Mouse (Mus musculus) heart, embryonic 16.5 days (tissue): ENCODE results near the gene Ankrd55. TPM values are rescaled to one million over a fixed set of nuclear protein-coding genes. Genes with fewer than 3 reads are reported as not detected.

ENCODE experiments used
- ATAC-seq: fragments of 200-750 bp; cut with Nextera tagmentation; replicated peaks from 2 replicates; pipeline ENCODE4 v1.8.0; 2017; ENCODE audit warnings: moderate number of reproducible peaks; ENCODE audit not compliant: insufficient read depth, low FRiP score; ENCODE audit errors: extremely low read depth
- H3K27ac ChIP-seq: fragments of 300-500 bp; sonication (generic); 2 replicates; pipeline ENCODE4 v1.5.1; 2014; ENCODE audit warnings: mild to moderate bottlenecking, low read length, control low read depth, moderate library complexity
- H3K27me3 ChIP-seq: fragments of 300-500 bp; sonication (generic); 2 replicates; pipeline ENCODE4 v1.6.1; 2014; ENCODE audit warnings: low read length, mixed read lengths; ENCODE audit not compliant: control insufficient read depth, insufficient read depth
- H3K36me3 ChIP-seq: fragments of 300-500 bp; sonication (generic); 2 replicates; pipeline ENCODE4 v1.6.1; 2014; ENCODE audit not compliant: control insufficient read depth, insufficient read depth
- H3K4me1 ChIP-seq: fragments of 300-500 bp; sonication (generic); 2 replicates; pipeline ENCODE4 v1.6.1; 2014; ENCODE audit warnings: low read length, mixed read lengths; ENCODE audit not compliant: control insufficient read depth, insufficient read depth
- H3K4me2 ChIP-seq: fragments of 300-500 bp; sonication (generic); 2 replicates; pipeline ENCODE4 v1.6.1; 2014; ENCODE audit warnings: low read depth, mild to moderate bottlenecking, control low read depth, low read length
- H3K4me3 ChIP-seq: fragments of 300-500 bp; sonication (generic); 2 replicates; pipeline ENCODE4 v1.5.1; 2014; ENCODE audit warnings: mild to moderate bottlenecking, control low read depth, low read length
- H3K9ac ChIP-seq: fragments of 300-500 bp; sonication (generic); 2 replicates; pipeline ENCODE4 v1.6.1; 2014; ENCODE audit warnings: low read length, control low read depth
- H3K9me3 ChIP-seq: fragments of 300-500 bp; sonication (generic); replicated peaks from 2 replicates; pipeline ENCODE4 v1.6.1; 2016; ENCODE audit warnings: low read length; ENCODE audit not compliant: control insufficient read depth
- WGBS: fragments of 180-500 bp; shearing (Covaris S2); extraction: QIAGEN DNeasy Blood & Tissue Kit; methylation state at CpG from one replicate; pipeline ENCODE4 v1.1.7; 2014; 5-methylcytosine and 5-hydroxymethylcytosine counted together
- polyA plus RNA-seq: library from polyadenylated mRNA; unstranded; fragments of >200 nt; fragmentation: Nextera tagmentation; extraction: Ambion mirVana; gene quantifications from 2 replicates; pipeline ENCODE4 v1.2.1, GENCODE M21; 2015

Ankrd55 gene
- polyA plus RNA-seq, 1 experiment from 2014 or later = 0.32 TPM

- no peaks in the 10 kb centered on the region for H3K27me3 ChIP-seq
- 42% methylated on average over 6 of the region's 6 CpGs for WGBS
- peak overlapping the region; percentile 38; the same call in 1 of the 2 replicates for H3K27ac ChIP-seq
- no peaks in the 10 kb centered on the region for H3K36me3 ChIP-seq
- H3K4me1 ChIP-seq = peaks cover 18% of the 10 kb centered on the region
- peaks cover 6% of the 10 kb centered on the region; the same call in 1 of the 2 replicates for H3K9me3 ChIP-seq
- 0 out of 2 replicates have a peak, but pooled peaks have one; percentile 10 for ATAC-seq
- H3K4me2 ChIP-seq = peak overlapping the region; percentile 79
- peak overlapping the region; percentile 37 for H3K4me3 ChIP-seq
- no peak overlapping the region for H3K9ac ChIP-seq
Measured at GRCm38 (mm10) chr13:112287571-112288224, 553 bp upstream of the Ankrd55 start.

GRCm38 (mm10) chr13:112289338-112289737, 1.1 kb downstream of the Ankrd55 start:
- no peaks in the 10 kb centered on the region for H3K27me3 ChIP-seq
- H3K4me2 ChIP-seq = no peak overlapping the region
- no peak overlapping the region for H3K4me3 ChIP-seq
- peaks cover 18% of the 10 kb centered on the region for H3K4me1 ChIP-seq
- H3K36me3 ChIP-seq = no peaks in the 10 kb centered on the region
- peaks cover 4% of the 10 kb centered on the region; the same call in 1 of the 2 replicates for H3K9me3 ChIP-seq
- H3K27ac ChIP-seq = no peak overlapping the region
- 63% methylated on average over 9 of the region's 9 CpGs for WGBS
- no peak for ATAC-seq
- H3K9ac ChIP-seq = no peak overlapping the region

- Histone ChIP-seq H3K27ac (no peak overlapping the region), H3K4me2 (no peak overlapping the region), H3K4me1 (peaks cover 18% of the 10 kb centered on the region), H3K9ac (no peak overlapping the region), H3K36me3 (no peaks in the 10 kb centered on the region), H3K9me3 (no peaks in the 10 kb centered on the region), H3K27me3 (no peaks in the 10 kb centered on the region), H3K4me3 (no peak overlapping the region)
- WGBS = 36% methylated on average over 4 of the region's 4 CpGs
- ATAC-seq = no peak
Measured at GRCm38 (mm10) chr13:112289981-112290380, 1.7 kb downstream of the Ankrd55 start.

- H3K27me3 ChIP-seq = no peaks in the 10 kb centered on the region
- WGBS = 28% methylated on average over 4 of the region's 4 CpGs
- H3K4me3 ChIP-seq = no peak overlapping the region
- no peaks in the 10 kb centered on the region for H3K9me3 ChIP-seq
- ATAC-seq = no peak
- H3K4me1 ChIP-seq = peaks cover 18% of the 10 kb centered on the region
- H3K4me2 ChIP-seq = no peak overlapping the region
- H3K27ac ChIP-seq = no peak overlapping the region
- H3K36me3 ChIP-seq = no peaks in the 10 kb centered on the region
- no peak overlapping the region for H3K9ac ChIP-seq
Measured at GRCm38 (mm10) chr13:112292489-112292888, 4.2 kb downstream of the Ankrd55 start.

- no peak for ATAC-seq
- Histone ChIP-seq H3K9ac (no peak overlapping the region), H3K36me3 (no peaks in the 10 kb centered on the region), H3K9me3 (no peaks in the 10 kb centered on the region), H3K4me2 (no peak overlapping the region), H3K4me1 (peaks cover 12% of the 10 kb centered on the region), H3K27me3 (no peaks in the 10 kb centered on the region), H3K4me3 (no peak overlapping the region), H3K27ac (no peak overlapping the region)
- 92% methylated on average over 6 of the region's 6 CpGs for WGBS
Measured at GRCm38 (mm10) chr13:112293092-112293491, 4.8 kb downstream of the Ankrd55 start.

DNA sequence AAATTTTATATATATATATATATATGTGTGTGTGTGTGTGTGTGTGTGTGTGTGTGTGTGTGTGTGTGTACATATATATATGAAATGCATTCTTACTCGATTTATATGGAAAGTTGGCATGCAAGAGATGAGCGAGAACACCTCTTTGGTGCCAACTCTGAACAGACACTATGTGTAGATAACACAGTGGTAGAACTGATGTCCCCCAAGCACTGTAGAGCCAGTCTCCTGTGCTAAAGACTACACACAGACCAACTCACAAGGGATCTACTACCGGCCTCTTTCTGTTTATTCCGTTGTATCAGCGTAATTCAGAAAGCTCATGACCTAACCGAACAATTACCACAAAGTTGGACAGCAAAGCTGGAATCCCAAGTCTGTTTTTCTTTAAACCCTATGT, 6.2 kb downstream of the Ankrd55 start:
- no peak overlapping the region for H3K9ac ChIP-seq
- H3K27ac ChIP-seq = no peak overlapping the region
- H3K27me3 ChIP-seq = no peaks in the 10 kb centered on the region
- no peaks in the 10 kb centered on the region for H3K36me3 ChIP-seq
- H3K4me2 ChIP-seq = no peak overlapping the region
- H3K9me3 ChIP-seq = no peaks in the 10 kb centered on the region
- ATAC-seq = no peak
- H3K4me1 ChIP-seq = peaks cover 4% of the 10 kb centered on the region; the same call in 1 of the 2 replicates
- no peak overlapping the region for H3K4me3 ChIP-seq
- 91% methylated on average over 6 of the region's 6 CpGs for WGBS

DNA sequence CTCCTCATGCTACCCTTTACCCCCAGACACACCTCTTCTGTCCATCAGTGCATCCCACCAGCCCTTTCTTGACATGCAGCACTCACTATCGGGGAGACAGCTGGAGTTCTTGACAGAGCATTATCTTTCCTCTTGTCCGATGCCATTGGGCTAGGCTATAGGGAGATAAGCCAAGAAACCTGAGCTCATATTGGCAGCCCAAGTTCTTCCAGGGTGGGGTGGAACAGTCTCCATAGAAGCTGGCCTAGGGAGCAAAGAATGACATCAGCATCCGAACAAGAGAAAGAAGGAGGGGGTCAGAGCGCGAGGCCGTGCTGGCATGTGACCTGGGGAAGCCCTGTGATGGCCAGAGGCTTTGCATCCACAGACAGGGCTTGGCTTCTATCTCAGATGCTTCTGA, 9.5 kb downstream of the Ankrd55 start:
- no peak for ATAC-seq
- Histone ChIP-seq H3K4me3 (no peak overlapping the region), H3K9me3 (no peaks in the 10 kb centered on the region), H3K27me3 (no peaks in the 10 kb centered on the region), H3K36me3 (no peaks in the 10 kb centered on the region), H3K9ac (no peak overlapping the region), H3K27ac (no peak overlapping the region), H3K4me1 (no peaks in the 10 kb centered on the region), H3K4me2 (no peak overlapping the region)
- 53% methylated on average over 6 of the region's 6 CpGs for WGBS

GRCm38 (mm10) chr13:112303429-112303828, 15.2 kb downstream of the Ankrd55 start:
- H3K27ac ChIP-seq = no peak overlapping the region
- WGBS = 95% methylated on average over 2 of the region's 2 CpGs
- H3K9me3 ChIP-seq = no peaks in the 10 kb centered on the region
- H3K36me3 ChIP-seq = no peaks in the 10 kb centered on the region
- no peaks in the 10 kb centered on the region for H3K4me1 ChIP-seq
- no peak overlapping the region for H3K4me2 ChIP-seq
- no peaks in the 10 kb centered on the region for H3K27me3 ChIP-seq
- no peak overlapping the region for H3K9ac ChIP-seq
- no peak for ATAC-seq
- no peak overlapping the region for H3K4me3 ChIP-seq

GRCm38 (mm10) chr13:112308672-112309071, 20.4 kb downstream of the Ankrd55 start:
- WGBS = 20% methylated on average over 1 of the region's 1 CpGs
- Histone ChIP-seq H3K27me3 (no peaks in the 10 kb centered on the region), H3K27ac (no peak overlapping the region), H3K9me3 (no peaks in the 10 kb centered on the region), H3K4me1 (peaks cover 9% of the 10 kb centered on the region), H3K9ac (no peak overlapping the region), H3K36me3 (no peaks in the 10 kb centered on the region), H3K4me2 (no peak overlapping the region), H3K4me3 (no peak overlapping the region)
- no peak; the same call in 1 of the 2 replicates for ATAC-seq
